Mouse (Mus musculus): ENCODE results near the gene Tcf7l1.
A peak's percentile ranks its signal among the peaks of the same experiment; 100 is the strongest.

Tcf7l1 gene

GRCm38 (mm10) chr6:72698559-72698958 lies 90.5 kb downstream of the Tcf7l1 start:
- DNase-seq (ENCODE audit: low spot score), result no peak

- no peak for DNase-seq (ENCODE audit: low spot score)
Measured at GRCm38 (mm10) chr6:72696601-72697335, 92.3 kb downstream of the Tcf7l1 start.

GRCm38 (mm10) chr6:72694791-72695204 lies 94.3 kb downstream of the Tcf7l1 start:
- DNase-seq (ENCODE audit: low spot score), result no peak

- no peak for DNase-seq (ENCODE audit: low spot score)
Measured at GRCm38 (mm10) chr6:72694047-72694790, 94.8 kb downstream of the Tcf7l1 start.

GRCm38 (mm10) chr6:72692469-72692868 lies 96.6 kb downstream of the Tcf7l1 start:
- no peak for DNase-seq (ENCODE audit: low spot score)

GRCm38 (mm10) chr6:72691549-72691948 lies 97.5 kb downstream of the Tcf7l1 start:
- DNase-seq (ENCODE audit: low spot score), result no peak

GRCm38 (mm10) chr6:72690595-72690994 lies 98.5 kb downstream of the Tcf7l1 start:
- no peak for DNase-seq (ENCODE audit: low spot score)

- no peak for DNase-seq (ENCODE audit: low spot score)
Measured at GRCm38 (mm10) chr6:72690001-72690400, 99.1 kb downstream of the Tcf7l1 start.

GRCm38 (mm10) chr6:72689046-72689445 lies 100.0 kb downstream of the Tcf7l1 start:
- DNase-seq (ENCODE audit: low spot score), result no peak

- no peak for DNase-seq (ENCODE audit: low spot score)
Measured at GRCm38 (mm10) chr6:72685165-72685564, 103.9 kb downstream of the Tcf7l1 start.

GRCm38 (mm10) chr6:72684260-72684805 lies 104.7 kb downstream of the Tcf7l1 start:
- no peak for DNase-seq (ENCODE audit: low spot score)

GRCm38 (mm10) chr6:72682238-72682637 lies 106.8 kb downstream of the Tcf7l1 start:
- no peak for DNase-seq (ENCODE audit: low spot score)

GRCm38 (mm10) chr6:72680936-72681335 lies 108.1 kb downstream of the Tcf7l1 start:
- no peak for DNase-seq (ENCODE audit: low spot score)

- DNase-seq (ENCODE audit: low spot score), result no peak
Measured at GRCm38 (mm10) chr6:72678631-72679030, 110.4 kb downstream of the Tcf7l1 start.

- no peak for DNase-seq (ENCODE audit: low spot score)
Measured at GRCm38 (mm10) chr6:72677510-72678220, 111.4 kb downstream of the Tcf7l1 start.

- no peak for DNase-seq (ENCODE audit: low spot score)
Measured at GRCm38 (mm10) chr6:72677079-72677478, 112.0 kb downstream of the Tcf7l1 start.

GRCm38 (mm10) chr6:72676376-72676775 lies 112.7 kb downstream of the Tcf7l1 start:
- DNase-seq (ENCODE audit: low spot score), result no peak

- no peak for DNase-seq (ENCODE audit: low spot score)
Measured at GRCm38 (mm10) chr6:72673751-72674150, 115.3 kb downstream of the Tcf7l1 start.

GRCm38 (mm10) chr6:72671129-72671528 lies 117.9 kb downstream of the Tcf7l1 start:
- DNase-seq (ENCODE audit: low spot score), result no peak

- DNase-seq (ENCODE audit: low spot score), result peak; percentile 60
Measured at GRCm38 (mm10) chr6:72667021-72667420, 122.0 kb downstream of the Tcf7l1 start.

GRCm38 (mm10) chr6:72664290-72664689 lies 124.8 kb downstream of the Tcf7l1 start:
- no peak for DNase-seq (ENCODE audit: low spot score)

GRCm38 (mm10) chr6:72663000-72663399 lies 126.1 kb downstream of the Tcf7l1 start:
- DNase-seq (ENCODE audit: low spot score), result peak; percentile 30

GRCm38 (mm10) chr6:72660391-72660720 lies 128.7 kb downstream of the Tcf7l1 start:
- DNase-seq (ENCODE audit: low spot score), result no peak

Measured in MN1 (cell line).